Mouse (Mus musculus) stomach, postnatal 0 days (tissue): ENCODE measurements around the gene Tapbp.

Experiments
- CTCF ChIP-seq: IDR thresholded peaks from 2 replicates; pipeline ENCODE4 v1.5.1; 2016; ENCODE audit warnings: antibody characterized with exemption, low read depth, mild to moderate bottlenecking, moderate library complexity
- EP300 ChIP-seq: optimal IDR thresholded peaks from 2 replicates; pipeline ENCODE3; 2016; ENCODE audit warnings: antibody characterized with exemption

- TF ChIP-seq CTCF: peak; percentile 50
- TF ChIP-seq EP300: no peak
Measured at GRCm38 (mm10) chr17:33969394-33969793, 53.7 kb downstream of the Tapbp start.
